Mouse (Mus musculus) CH12F3 (cell line): ENCODE results near the gene Snx4.

Source experiments
- in situ Hi-C: fragments of 300-500 bp; cut with MboI; formaldehyde crosslinking; loops from 2 replicates; pipeline ENCODE4 v1.14.3; 2020; ENCODE audit warnings: low sequenced_read_pairs

The Snx4 gene

DNA sequence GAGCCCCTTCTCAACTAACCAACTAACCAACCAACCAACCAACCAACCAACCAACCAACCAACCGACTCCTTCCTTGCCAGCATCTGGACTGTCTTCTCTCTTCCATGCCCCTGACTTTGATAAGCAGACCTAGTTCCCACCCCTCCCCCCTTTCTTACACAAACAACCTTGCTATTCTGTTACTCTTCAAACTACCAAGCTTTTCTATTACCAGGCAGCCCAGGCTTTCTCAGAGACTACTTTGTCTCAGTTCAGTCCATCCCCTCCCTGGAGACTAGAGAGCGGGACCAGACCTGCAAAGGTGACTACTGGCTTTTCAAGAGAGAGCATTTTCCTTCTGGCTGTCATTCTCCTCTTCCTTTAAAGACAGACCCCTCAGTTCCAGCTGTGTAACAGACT is 88.2 kb downstream of the Snx4 start:
- in situ Hi-C loops: no loop called here

DNA sequence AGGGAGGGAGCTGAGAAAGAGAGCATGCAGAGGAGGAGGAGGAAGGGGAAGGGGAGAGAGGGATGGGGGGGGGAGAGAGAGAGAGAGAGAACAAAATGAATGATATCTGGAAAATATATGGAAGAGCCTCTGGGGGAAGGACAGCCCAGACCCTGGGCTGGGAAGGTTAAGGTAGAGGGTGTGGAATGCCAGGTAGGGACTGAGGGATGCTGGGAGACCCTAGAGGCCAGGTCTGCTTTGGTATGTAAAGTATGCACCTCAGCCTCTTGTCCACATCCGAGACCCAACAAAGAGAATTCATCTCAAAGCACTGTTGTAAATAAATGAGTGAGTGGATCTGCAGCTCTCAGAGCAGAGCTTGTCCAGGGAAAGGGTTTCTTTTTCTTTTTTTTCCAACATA is 91.1 kb downstream of the Snx4 start:
- in situ Hi-C loops: no loop called here

GRCm38 (mm10) chr16:33343106-33343505 is 91.9 kb downstream of the Snx4 start:
- in situ Hi-C loops: no loop called here

DNA sequence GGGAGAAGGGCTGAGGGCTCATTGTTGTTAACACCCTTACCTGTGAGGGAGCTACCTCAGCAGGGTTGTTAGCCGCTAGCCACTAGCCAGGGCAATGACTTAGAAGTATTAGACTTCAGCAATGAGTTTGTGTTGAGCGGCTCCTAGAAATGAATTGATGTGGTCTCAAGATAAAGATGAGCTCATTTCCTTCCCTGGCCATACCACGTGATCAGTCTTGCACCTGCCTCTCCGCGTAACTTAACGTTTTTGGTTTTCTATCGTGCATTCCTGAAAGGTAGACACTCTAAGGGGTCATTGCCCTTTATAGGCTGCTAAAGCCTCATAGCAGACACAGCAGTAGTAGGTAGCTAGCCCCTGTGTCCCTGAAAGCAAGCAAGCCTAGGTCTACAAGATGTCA is 92.4 kb downstream of the Snx4 start:
- in situ Hi-C loops: no loop called here

DNA sequence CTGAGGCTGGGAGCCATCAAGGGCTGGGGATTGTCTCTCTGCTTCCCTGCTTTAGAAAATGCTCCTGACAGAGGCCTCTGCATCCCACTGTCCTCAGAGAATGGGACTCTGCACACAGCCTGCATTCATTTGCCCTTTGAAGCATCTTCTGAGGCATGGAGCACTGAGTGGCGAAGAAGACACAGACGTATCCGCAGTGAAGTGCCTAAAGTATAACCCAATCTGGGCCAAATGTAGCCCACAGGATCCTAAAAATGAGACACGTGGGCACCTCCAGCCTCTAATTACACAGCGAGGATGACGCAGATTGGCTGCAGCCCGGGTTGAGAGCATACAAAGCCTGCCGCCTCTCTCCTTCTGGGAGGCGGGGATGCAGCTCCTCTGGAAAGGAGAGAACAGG is 93.1 kb downstream of the Snx4 start:
- in situ Hi-C loops: no loop called here

- in situ Hi-C loops: no loop called here
These were observed 93.6 kb downstream of the Snx4 start for GRCm38 (mm10) chr16:33344875-33345274.

- in situ Hi-C loops: no loop called here
These were observed 95.1 kb downstream of the Snx4 start for GRCm38 (mm10) chr16:33346376-33346775.

- in situ Hi-C loops: no loop called here
These were observed 95.9 kb downstream of the Snx4 start for GRCm38 (mm10) chr16:33347134-33347533.
